Mouse (Mus musculus) B cell, adult 67 days (primary cell): Measurements from ENCODE around the gene Dhps. TPM values are rescaled to one million over a fixed set of nuclear protein-coding genes. Genes with fewer than 3 reads are reported as not detected.

Source experiments
- total RNA-seq, 2 experiments: library from RNA; stranded (reverse); gene quantifications; 4 replicates each; pipeline ENCODE4 v1.2.4; 2023

The Dhps gene
- total RNA-seq = 100 to 1,000 TPM; 112 to 143 TPM

GRCm38 (mm10) chr8:85071514-85072281 lies at the start of gene Dhps:
Dhps (plus strand) TSS chr8:85071757.

DNA sequence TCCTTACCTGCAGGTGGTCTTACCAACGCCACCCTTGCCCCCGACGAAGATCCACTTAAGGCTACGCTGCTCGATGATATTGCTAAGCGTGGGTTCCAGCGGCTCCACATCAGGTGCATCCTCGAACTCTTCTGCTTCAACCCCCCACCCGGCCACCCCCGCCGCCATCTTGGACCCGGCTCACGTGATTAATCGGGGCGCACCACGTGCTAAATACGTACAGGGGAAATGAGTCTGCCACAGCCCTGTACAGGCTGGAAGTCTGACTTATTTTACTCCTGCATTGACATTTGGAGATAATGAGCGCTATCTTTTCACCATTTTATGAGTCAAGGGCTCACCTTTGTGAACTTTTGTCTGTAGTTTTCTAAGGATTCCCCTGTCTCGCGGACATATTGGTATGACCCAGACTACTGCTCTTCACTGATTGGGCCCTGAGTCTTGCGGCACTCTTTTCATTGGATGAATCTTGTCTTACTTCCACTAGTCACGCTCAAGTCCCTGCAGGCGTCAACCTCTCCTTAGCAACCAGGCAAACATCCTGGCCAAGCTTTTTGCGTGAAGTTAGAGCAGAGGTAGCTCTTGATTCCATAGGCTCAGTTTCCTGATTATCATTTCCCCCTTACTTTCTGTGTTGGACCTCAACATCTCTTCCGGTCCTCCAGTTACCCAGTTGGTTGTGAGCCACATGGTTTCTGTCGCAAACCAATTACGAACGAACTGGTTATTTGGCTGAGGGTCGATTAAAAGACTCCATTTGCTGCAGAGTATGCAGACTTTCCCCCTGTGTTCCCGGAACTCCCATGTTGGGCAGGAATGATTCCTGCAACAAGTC lies 46.2 kb upstream of the Dhps start, which contains the start of gene Asna1:
Gene Asna1, minus strand, starts transcription at position 184 of the 835 bp plus-strand sequence.

DNA sequence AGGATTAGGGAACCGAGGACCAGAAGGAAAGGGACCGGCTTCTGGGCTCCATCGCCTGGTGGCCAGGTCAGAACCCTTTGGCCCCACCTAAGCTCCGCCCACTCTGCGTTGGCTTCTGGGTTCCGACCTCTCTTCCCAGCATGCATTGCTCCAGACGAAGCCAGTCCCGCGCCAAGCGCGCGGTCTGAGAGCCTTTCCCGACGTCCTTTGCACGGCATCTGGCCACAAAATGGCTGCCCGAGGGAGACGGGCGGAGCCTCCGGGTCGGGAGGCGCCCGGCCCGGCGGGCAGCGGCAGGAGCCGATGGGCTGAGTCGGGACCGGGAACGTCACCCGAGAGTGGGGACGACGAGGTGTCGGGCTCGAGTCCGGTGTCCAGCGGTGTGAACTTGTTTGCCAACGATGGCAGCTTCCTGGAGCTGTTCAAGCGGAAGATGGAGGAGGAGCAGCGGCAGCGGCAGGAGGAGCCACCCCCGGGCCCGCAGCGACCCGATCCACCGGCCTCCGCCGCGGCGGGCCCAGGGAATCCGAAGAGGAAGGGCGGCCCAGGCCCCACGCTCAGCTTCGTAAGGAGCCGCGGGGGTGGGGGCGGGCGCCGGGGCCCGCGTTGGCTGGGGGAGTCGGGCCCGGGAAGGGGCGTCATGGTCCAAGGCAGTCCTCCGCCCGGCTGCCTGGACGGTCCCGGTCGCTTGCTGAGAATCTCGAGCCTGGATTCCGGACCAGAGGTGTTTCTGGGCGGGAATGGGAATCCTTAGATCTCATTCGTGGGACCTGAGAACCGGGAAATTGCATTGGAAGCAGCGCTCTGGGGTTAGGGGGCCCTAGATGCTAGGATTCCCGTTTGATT lies 44.7 kb upstream of the Dhps start, which contains the start of gene Trir:
Gene Trir, plus strand, starts transcription at position 154 of the 846 bp plus-strand sequence.

DNA sequence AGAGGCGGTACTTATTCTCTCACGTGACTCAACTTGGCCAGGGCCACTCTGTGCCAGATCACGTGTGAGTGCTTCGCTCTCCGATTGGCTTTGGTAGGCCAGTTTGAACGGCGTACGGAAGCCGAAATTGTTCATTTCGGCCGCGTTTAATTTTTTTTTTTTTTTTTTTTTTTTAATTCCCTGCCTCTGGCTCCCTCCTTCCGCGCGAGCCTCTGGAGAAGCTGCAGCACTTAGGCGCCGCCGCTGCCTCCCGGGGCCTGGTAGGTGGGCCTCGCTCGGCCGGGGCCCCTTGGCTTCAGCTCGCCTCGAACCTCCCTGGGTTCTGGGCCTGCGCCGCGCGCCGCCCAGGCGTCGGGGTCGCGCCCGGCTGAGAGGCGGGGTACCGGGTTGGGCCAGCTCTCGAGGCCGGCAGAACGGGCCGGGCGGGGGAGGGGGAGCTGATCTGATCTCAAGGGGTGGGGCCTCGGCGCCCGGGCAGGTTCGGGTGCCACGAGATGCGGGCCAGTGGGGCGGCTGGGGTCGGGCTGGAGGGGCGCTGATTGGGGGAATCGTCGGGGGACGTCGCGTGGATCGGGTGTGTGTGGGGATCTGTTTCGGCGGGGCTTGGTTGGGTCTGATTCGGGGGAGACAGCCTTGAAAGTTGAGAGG lies 34.7 kb upstream of the Dhps start, which contains the start of gene Tnpo2:
Gene Tnpo2, plus strand, starts transcription at position 198 of the 648 bp plus-strand sequence.

DNA sequence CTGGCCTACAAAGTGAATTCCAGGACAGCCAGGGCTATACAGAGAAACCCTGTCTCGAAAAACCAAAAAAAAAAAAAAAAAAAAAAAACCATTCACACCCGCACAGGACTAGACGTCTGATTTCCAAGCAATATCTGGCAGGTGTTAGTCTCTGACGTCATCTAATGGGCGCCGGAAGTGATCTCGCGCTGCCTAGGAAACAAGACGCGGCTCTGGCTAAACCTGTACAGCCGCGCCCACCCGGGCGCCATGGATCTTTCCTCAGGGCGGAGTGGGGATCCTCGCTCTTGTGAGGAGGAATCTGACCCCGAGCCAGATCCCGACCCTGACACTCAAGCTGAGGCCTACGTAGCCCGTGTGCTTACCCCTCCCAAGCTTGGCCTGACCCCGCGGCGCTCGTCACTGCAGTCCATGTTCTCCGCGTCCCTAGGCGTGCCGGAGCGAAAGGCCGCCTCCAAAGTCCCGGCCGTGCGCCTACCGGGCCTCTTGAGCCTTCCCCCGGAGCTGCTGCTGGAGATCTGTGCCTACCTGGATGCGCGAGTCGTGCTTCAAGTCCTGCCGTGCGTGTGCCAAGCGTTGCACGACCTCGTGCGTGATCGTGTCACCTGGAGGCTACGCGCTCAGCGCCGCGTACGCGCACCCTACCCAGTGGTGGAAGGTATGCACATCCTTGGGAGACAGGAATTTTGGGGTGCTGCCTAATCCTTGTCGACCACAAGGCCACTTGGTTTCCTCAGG lies 11.5 kb upstream of the Dhps start, which contains the start of gene Fbxw9:
Gene Fbxw9, plus strand, starts transcription at position 177 of the 738 bp plus-strand sequence.

GRCm38 (mm10) chr8:85067982-85068381 lies 3.6 kb upstream of the Dhps start, which contains the start of gene Gm5741:
Gm5741 (minus strand) TSS chr8:85067982.

GRCm38 (mm10) chr8:85080532-85081215 lies 9.1 kb downstream of the Dhps start, which contains the start of gene Wdr83os:
Wdr83os (plus strand) TSS chr8:85080740.

DNA sequence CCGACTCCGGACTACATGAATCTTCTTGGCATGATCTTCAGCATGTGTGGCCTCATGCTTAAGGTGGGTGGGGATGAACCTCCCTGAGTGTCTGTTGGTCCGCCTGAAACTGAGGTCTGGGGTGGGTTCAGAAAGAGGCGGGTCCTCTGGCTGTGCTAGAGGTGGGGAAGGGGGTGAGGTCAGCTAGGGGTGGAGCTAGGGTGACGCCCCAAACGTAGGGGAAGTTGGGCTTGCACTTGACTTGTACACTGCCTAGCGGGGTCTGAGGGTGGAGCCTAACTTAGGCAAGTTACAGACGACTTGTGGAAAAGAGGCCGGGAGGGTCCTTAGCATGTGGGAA lies 9.6 kb downstream of the Dhps start, which contains the start of gene Wdr83:
Gene Wdr83, minus strand, starts transcription at position 91 of the 340 bp plus-strand sequence.

GRCm38 (mm10) chr8:85083108-85083813 lies 11.7 kb downstream of the Dhps start, which contains the start of gene Man2b1:
Man2b1 (plus strand) TSS chr8:85083270.

GRCm38 (mm10) chr8:85122995-85123394 lies 51.4 kb downstream of the Dhps start, which contains the start of gene Zfp791:
Zfp791 (minus strand) TSS chr8:85123095.

Other genes starting within 250 kb of the Dhps start
- 1 to 10 TPM; 3.7 TPM for gene Dand5, start 248.9 kb upstream of the Dhps start, total RNA-seq
- gene Gadd45gip1, start 240.2 kb upstream of the Dhps start, total RNA-seq = 10 to 100 TPM; 11.6 to 15.1 TPM
- gene Rad23a, start 231.1 kb upstream of the Dhps start, total RNA-seq = 10 to 100 TPM; 50.4 to 66.1 TPM
- gene Calr, start 224.8 kb upstream of the Dhps start, total RNA-seq = 100 to 1,000 TPM; 565 to 613 TPM
- gene Farsa, start 214.8 kb upstream of the Dhps start, total RNA-seq = 10 to 100 TPM; 77.3 to 81.2 TPM
- 1 to 10 TPM; 5.8 to 8.6 TPM for gene Syce2, start 199.6 kb upstream of the Dhps start, total RNA-seq
- gene Gcdh, start 177.8 kb upstream of the Dhps start, total RNA-seq = 10 to 100 TPM; 22.0 to 32.9 TPM
- gene Klf1, start 169.8 kb upstream of the Dhps start, total RNA-seq = not detected
- 10 to 100 TPM; 62.8 to 69.8 TPM for gene Dnase2a, start 163.2 kb upstream of the Dhps start, total RNA-seq
- under 1 TPM; 0.30 to 0.32 TPM for gene Mast1, start 134.4 kb upstream of the Dhps start, total RNA-seq
- not detected for gene Rtbdn, start 124.8 kb upstream of the Dhps start, total RNA-seq
- gene Gm49661, start 102.3 kb upstream of the Dhps start, total RNA-seq = not detected
- gene Prdx2, start 102.2 kb upstream of the Dhps start, total RNA-seq = 10 to 100 TPM; 49.2 to 58.7 TPM
- 10 to 100 TPM; 35.8 to 48.7 TPM for gene Rnaseh2a, start 102.0 kb upstream of the Dhps start, total RNA-seq
- 1,000 to 10,000 TPM in 1 of 2 experiments, 100 to 1,000 TPM in 1; 703 to 1,140 TPM for gene Junb, start 93.0 kb upstream of the Dhps start, total RNA-seq
- gene Hook2, start 81.2 kb upstream of the Dhps start, total RNA-seq = 1 to 10 TPM; 6.2 to 7.5 TPM
- gene Best2, start 57.2 kb upstream of the Dhps start, total RNA-seq = not detected
- gene Asna1, start 46.5 kb upstream of the Dhps start, total RNA-seq = 10 to 100 TPM; 74.7 to 77.8 TPM
- 100 to 1,000 TPM; 207 to 213 TPM for gene Trir, start 44.9 kb upstream of the Dhps start, total RNA-seq
- gene Tnpo2, start 34.8 kb upstream of the Dhps start, total RNA-seq = 10 to 100 TPM; 43.3 to 52.5 TPM
- 10 to 100 TPM; 12.4 to 17.5 TPM for gene Fbxw9, start 11.7 kb upstream of the Dhps start, total RNA-seq
- not detected for gene Gm5741, start 3.8 kb upstream of the Dhps start, total RNA-seq
- 10 to 100 TPM; 43.3 to 49.1 TPM for gene Wdr83os, start 9.0 kb downstream of the Dhps start, total RNA-seq
- 10 to 100 TPM; 15.8 to 22.6 TPM for gene Wdr83, start 9.5 kb downstream of the Dhps start, total RNA-seq
- 100 to 1,000 TPM; 166 to 174 TPM for gene Man2b1, start 11.5 kb downstream of the Dhps start, total RNA-seq
- under 1 TPM; 0.30 to 0.35 TPM for gene Zfp791, start 51.3 kb downstream of the Dhps start, total RNA-seq
- not detected for gene Cks1brt, start 80.2 kb downstream of the Dhps start, total RNA-seq
- not detected for gene Olfr371, start 154.2 kb downstream of the Dhps start, total RNA-seq
- gene Orc6, start 227.9 kb downstream of the Dhps start, total RNA-seq = 10 to 100 TPM; 33.5 to 34.6 TPM
- 10 to 100 TPM; 76.9 to 79.2 TPM for gene Vps35, start 228.0 kb downstream of the Dhps start, total RNA-seq